Mouse (Mus musculus) lung, postnatal 0 days (tissue): ENCODE results near the gene C330021F23Rik.

Source experiments
- CTCF ChIP-seq: IDR thresholded peaks from 2 replicates; pipeline ENCODE4 v1.5.1; 2016; ENCODE audit warnings: antibody characterized with exemption, mild to moderate bottlenecking
- EP300 ChIP-seq: IDR thresholded peaks from 2 replicates; pipeline ENCODE4 v1.6.1; 2016; ENCODE audit warnings: antibody characterized with exemption, mild to moderate bottlenecking, control low read depth

GRCm38 (mm10) chr8:3621199-3621970, 53.6 kb downstream of the C330021F23Rik start, which contains the start of the genes Xab2 and Pet100:
- TF ChIP-seq CTCF, result no peak
- TF ChIP-seq EP300, result no peak
